Mouse (Mus musculus): ENCODE results near the gene Gapvd1. TPM values are rescaled to one million over a fixed set of nuclear protein-coding genes. Genes with fewer than 3 reads are reported as not detected.
A peak's percentile ranks its signal among the peaks of the same experiment; 100 is the strongest.

Gapvd1 gene
- polyA plus RNA-seq, 1 experiment from 2014 or later: 60.7 TPM

DNA sequence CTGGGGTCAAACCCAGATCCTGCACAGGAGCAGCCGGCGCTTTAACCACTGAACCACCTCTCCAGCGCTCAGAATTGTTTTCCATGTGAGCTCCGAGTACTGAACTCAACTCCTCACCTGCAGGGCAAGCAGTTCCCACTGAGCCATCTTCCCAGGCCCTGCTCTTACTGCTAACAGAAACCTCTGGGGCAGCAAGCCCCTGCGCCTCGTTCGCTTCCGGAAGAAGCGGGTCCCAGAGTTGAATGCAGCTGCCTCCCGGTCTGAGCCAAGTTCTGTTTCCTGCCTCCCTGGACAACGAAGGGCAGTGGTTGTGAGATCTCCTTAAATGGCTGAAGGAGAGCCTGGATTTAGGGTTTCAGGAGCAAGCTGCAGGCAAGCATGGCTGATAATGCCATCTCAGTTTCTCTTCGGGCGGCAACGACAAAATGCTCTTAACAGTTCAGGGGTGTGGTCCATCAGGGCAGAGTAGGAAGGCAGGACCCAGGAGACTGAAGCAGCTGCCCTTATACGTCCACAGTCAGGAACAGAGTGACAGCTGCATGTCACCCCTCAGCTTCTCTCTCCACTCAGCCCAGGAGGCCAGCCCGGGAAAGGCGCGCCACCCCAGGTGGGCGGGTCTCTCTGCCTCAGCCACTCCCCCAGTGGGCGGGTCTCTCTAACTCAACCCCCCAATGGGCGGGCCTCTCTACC, 109.0 kb downstream of the Gapvd1 start:
- peak; percentile 84 for ATAC-seq (replicated peaks; ENCODE audit: insufficient number of reproducible peaks, insufficient read depth, low FRiP score, low read depth)
- Histone ChIP-seq H3K4me1 (replicated peaks) (peaks cover 10% of the 10 kb centered on the region), H3K27ac (peak overlapping the region; percentile 54), H3K36me3 (no peaks in the 10 kb centered on the region), H3K4me3 (peak overlapping the region; percentile 55), H3K9me3 (replicated peaks) (no peaks in the 10 kb centered on the region), H3K9ac (peak overlapping the region; percentile 51; the same call in 1 of the 2 replicates), H3K27me3 (no peaks in the 10 kb centered on the region), H3K4me2 (peak overlapping the region; percentile 83)
- WGBS: 5% methylated on average over 21 of the region's 21 CpGs

DNA sequence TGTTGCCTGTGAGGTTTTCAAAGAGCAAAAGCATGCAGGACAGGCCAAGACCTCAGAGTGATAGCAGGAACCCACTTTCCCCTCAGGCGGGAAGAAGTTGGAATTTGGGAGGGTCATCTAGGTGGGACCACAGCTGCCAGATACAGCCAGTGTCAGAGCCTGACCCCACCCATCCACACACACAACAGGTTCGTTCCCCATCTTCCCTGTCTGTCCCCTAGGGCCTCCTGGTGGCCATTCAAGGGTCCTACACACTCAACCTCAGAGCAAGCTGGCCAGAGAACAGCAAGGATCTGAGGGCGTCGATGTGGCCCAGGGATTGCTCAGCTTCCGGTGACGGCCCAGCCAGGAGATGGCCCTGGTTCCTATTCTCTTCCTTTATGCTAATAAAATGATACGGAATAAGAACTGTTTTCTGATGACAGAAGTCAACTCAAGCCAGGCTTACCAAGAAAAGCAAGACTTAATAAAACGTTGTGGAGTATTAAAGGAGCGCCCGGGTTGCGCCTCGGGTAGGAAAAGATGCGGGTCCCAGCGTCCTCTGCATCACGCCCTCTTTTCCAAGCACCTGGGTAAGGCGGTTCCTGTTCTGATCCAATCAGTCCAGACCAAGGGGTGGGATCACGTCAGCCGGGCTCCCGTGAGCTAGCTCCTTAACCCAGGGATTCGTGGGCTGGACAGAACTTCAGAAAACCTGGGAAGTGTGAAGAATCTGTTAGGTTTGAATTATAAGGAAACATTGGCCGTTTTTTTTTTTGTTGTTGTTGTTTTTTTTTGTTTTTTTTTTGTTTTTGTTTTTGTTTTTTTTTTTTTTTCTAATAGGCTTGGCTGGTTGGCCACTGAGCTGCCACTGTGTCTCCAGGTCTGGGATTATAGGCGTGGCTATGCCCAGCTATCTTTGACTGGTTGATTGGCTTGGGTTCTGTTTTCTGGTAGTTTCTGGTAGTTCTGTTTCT, 110.2 kb downstream of the Gapvd1 start:
- Histone ChIP-seq H3K9ac (no peak overlapping the region), H3K36me3 (no peaks in the 10 kb centered on the region), H3K4me2 (no peak overlapping the region), H3K4me3 (no peak overlapping the region), H3K4me1 (replicated peaks) (peaks cover 10% of the 10 kb centered on the region), H3K27ac (no peak overlapping the region), H3K27me3 (no peaks in the 10 kb centered on the region), H3K9me3 (replicated peaks) (no peaks in the 10 kb centered on the region)
- no peak for ATAC-seq (replicated peaks; ENCODE audit: insufficient number of reproducible peaks, insufficient read depth, low FRiP score, low read depth)
- 40% methylated on average over 22 of the region's 22 CpGs for WGBS

DNA sequence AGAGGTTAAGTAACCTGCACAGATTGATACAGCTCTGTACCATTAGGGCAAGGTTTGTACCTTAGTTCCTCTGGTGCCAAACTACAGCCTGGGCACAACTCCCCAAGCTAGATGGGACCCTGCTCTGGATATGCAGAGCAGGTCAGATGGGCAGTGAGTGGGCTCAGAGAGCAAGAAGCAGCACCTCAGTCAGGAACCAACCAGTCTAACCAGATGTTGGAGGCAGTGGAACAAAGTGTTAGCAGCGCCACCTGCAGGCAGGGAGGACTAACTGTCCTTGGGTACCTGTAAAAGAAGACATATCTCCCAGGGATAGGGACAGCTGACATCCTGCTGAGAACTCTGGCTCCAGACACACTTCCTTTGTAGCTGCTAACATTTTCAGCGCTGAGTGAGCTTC, 112.7 kb downstream of the Gapvd1 start:
- Histone ChIP-seq H3K4me3 (no peak overlapping the region), H3K9ac (no peak overlapping the region), H3K4me2 (no peak overlapping the region), H3K27me3 (peaks cover 5% of the 10 kb centered on the region; the same call in 1 of the 2 replicates), H3K36me3 (no peaks in the 10 kb centered on the region), H3K4me1 (replicated peaks) (peaks cover 13% of the 10 kb centered on the region), H3K9me3 (replicated peaks) (no peaks in the 10 kb centered on the region), H3K27ac (no peak overlapping the region)
- ATAC-seq (replicated peaks; ENCODE audit: insufficient number of reproducible peaks, insufficient read depth, low FRiP score, low read depth): no peak
- WGBS: 40% methylated on average over 2 of the region's 2 CpGs

DNA sequence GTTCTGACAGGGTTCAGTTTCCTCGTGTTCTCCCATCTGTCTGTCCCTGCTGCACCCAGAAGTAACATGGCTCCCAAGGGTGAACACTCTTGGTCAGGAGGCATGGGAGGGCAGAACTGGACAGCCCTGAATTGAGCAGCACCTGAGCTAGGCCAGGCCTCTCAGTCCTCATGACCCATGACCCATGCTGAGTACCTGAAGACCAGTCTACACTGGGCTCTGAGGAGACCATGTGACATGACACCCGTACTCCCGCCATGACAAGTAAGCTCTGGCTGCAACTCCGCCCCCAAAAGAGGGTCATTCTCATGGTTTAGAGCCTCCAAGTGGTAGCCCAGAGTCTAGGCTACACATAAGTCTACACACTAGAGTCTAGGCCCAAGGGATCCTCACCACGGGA, 115.3 kb downstream of the Gapvd1 start:
- peak; percentile 10; the same call in 1 of the 2 replicates for ATAC-seq (replicated peaks; ENCODE audit: insufficient number of reproducible peaks, insufficient read depth, low FRiP score, low read depth)
- Histone ChIP-seq H3K4me2 (no peak overlapping the region), H3K27me3 (peaks cover 5% of the 10 kb centered on the region; the same call in 1 of the 2 replicates), H3K4me3 (no peak overlapping the region), H3K27ac (no peak overlapping the region), H3K9ac (no peak overlapping the region), H3K36me3 (no peaks in the 10 kb centered on the region), H3K4me1 (replicated peaks) (peaks cover 4% of the 10 kb centered on the region), H3K9me3 (replicated peaks) (no peaks in the 10 kb centered on the region)
- 58% methylated on average over 5 of the region's 5 CpGs for WGBS

GRCm38 (mm10) chr2:34638955-34639650, 115.9 kb downstream of the Gapvd1 start:
- H3K4me2 ChIP-seq: peak overlapping the region; percentile 92
- peaks cover 5% of the 10 kb centered on the region; the same call in 1 of the 2 replicates for H3K27me3 ChIP-seq
- ATAC-seq (replicated peaks; ENCODE audit: insufficient number of reproducible peaks, insufficient read depth, low FRiP score, low read depth): peak; percentile 64
- H3K9me3 ChIP-seq (replicated peaks): no peaks in the 10 kb centered on the region
- H3K4me3 ChIP-seq: peak overlapping the region; percentile 49
- no peak overlapping the region for H3K27ac ChIP-seq
- 12% methylated on average over 37 of the region's 37 CpGs for WGBS
- H3K36me3 ChIP-seq: no peaks in the 10 kb centered on the region
- peaks cover 4% of the 10 kb centered on the region for H3K4me1 ChIP-seq (replicated peaks)
- H3K9ac ChIP-seq: peak overlapping the region; percentile 59

DNA sequence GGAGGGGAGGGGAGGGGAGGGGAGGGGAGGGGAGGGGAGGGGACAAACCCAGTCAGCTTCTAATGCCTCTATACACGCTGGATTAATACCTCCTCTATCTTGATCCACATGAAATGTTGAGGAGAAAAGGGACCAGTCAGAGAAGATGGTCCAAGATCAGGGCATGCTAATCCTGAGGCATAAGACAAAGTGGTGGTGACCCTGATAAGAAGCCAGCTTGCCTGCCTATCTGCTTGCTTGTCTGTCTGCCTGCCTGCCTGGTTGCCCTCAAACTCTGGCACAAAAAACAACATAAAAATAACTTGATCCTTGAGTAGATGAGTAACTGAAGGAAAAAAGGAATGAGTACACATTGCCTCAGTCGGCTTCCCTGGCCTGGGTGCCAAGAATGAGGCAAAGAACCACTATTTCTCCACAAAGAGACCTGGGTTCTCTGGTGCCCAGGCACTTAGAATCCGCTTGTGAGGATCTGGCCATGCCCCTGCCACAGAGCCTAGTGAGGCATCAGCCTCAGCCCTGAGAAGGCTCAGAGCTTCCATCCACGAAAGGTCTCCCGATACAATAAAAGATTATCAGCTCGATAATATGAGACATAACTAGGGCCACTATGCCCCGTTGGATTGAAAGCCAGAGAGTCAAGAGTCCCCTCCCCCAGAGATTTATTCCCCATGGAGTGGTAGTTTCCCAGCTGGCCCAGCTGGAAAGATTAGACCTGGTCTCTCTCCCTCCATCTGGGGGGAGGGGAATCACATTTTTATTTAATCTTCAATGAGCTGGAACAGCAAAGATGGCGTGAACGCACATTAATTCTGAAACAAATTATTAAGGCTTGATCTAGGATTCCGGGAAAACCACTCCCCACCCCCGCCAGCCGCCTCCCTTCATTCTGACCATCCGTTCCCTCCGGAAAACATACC, 119.5 kb downstream of the Gapvd1 start:
- 80% methylated on average over 14 of the region's 14 CpGs for WGBS
- Histone ChIP-seq H3K9me3 (replicated peaks) (no peaks in the 10 kb centered on the region), H3K9ac (no peak overlapping the region), H3K27me3 (peaks cover 5% of the 10 kb centered on the region; the same call in 1 of the 2 replicates), H3K4me3 (no peak overlapping the region), H3K4me2 (no peak overlapping the region), H3K4me1 (replicated peaks) (peaks cover 4% of the 10 kb centered on the region), H3K36me3 (no peaks in the 10 kb centered on the region), H3K27ac (no peak overlapping the region)
- ATAC-seq (replicated peaks; ENCODE audit: insufficient number of reproducible peaks, insufficient read depth, low FRiP score, low read depth): no peak

- Histone ChIP-seq H3K27ac (no peak overlapping the region), H3K9ac (no peak overlapping the region), H3K9me3 (replicated peaks) (no peaks in the 10 kb centered on the region), H3K4me1 (replicated peaks) (peaks cover 22% of the 10 kb centered on the region), H3K36me3 (no peaks in the 10 kb centered on the region), H3K27me3 (no peaks in the 10 kb centered on the region), H3K4me2 (no peak overlapping the region), H3K4me3 (no peak overlapping the region)
- 75% methylated on average over 12 of the region's 12 CpGs for WGBS
- ATAC-seq (replicated peaks; ENCODE audit: insufficient number of reproducible peaks, insufficient read depth, low FRiP score, low read depth): no peak
Measured at GRCm38 (mm10) chr2:34632051-34632450, 123.0 kb downstream of the Gapvd1 start.

- ATAC-seq (replicated peaks; ENCODE audit: insufficient number of reproducible peaks, insufficient read depth, low FRiP score, low read depth): no peak
- WGBS: 81% methylated on average over 6 of the region's 6 CpGs
- H3K4me1 ChIP-seq (replicated peaks): peaks cover 22% of the 10 kb centered on the region
Measured at GRCm38 (mm10) chr2:34630445-34630844, 124.6 kb downstream of the Gapvd1 start.

GRCm38 (mm10) chr2:34629758-34630157, 125.3 kb downstream of the Gapvd1 start:
- ATAC-seq (replicated peaks; ENCODE audit: insufficient number of reproducible peaks, insufficient read depth, low FRiP score, low read depth): no peak
- Histone ChIP-seq H3K4me1 (replicated peaks) (peaks cover 22% of the 10 kb centered on the region), H3K4me3 (no peak overlapping the region), H3K27ac (no peak overlapping the region), H3K9me3 (replicated peaks) (no peaks in the 10 kb centered on the region), H3K9ac (no peak overlapping the region), H3K27me3 (no peaks in the 10 kb centered on the region), H3K36me3 (0 out of 2 replicates have a peak, but pooled peaks cover 3% of the 10 kb centered on the region), H3K4me2 (no peak overlapping the region)
- 56% methylated on average over 7 of the region's 7 CpGs for WGBS

More at GRCm38 (mm10) chr2:34630445-34630844, 124.6 kb downstream of the Gapvd1 start:
- Histone ChIP-seq H3K36me3 (0 out of 2 replicates have a peak, but pooled peaks cover 1% of the 10 kb centered on the region), H3K4me3 (no peak overlapping the region), H3K4me2 (no peak overlapping the region), H3K27me3 (no peaks in the 10 kb centered on the region), H3K9ac (no peak overlapping the region), H3K9me3 (replicated peaks) (no peaks in the 10 kb centered on the region), H3K27ac (no peak overlapping the region)

- H3K27ac ChIP-seq: no peak overlapping the region
- 51% methylated on average over 4 of the region's 4 CpGs for WGBS
- ATAC-seq (replicated peaks; ENCODE audit: insufficient number of reproducible peaks, insufficient read depth, low FRiP score, low read depth): no peak
- H3K4me3 ChIP-seq: no peak overlapping the region
- no peak overlapping the region for H3K9ac ChIP-seq
- no peaks in the 10 kb centered on the region for H3K27me3 ChIP-seq
- H3K36me3 ChIP-seq: 0 out of 2 replicates have a peak, but pooled peaks cover 3% of the 10 kb centered on the region
- H3K4me2 ChIP-seq: no peak overlapping the region
- H3K9me3 ChIP-seq (replicated peaks): no peaks in the 10 kb centered on the region
- H3K4me1 ChIP-seq (replicated peaks): peaks cover 22% of the 10 kb centered on the region
Measured at GRCm38 (mm10) chr2:34628903-34629540, 126.0 kb downstream of the Gapvd1 start.

All from heart, embryonic 15.5 days (tissue).